Mouse (Mus musculus): Measurements from ENCODE around the gene Sgo1. TPM values are rescaled to one million over a fixed set of nuclear protein-coding genes. Genes with fewer than 3 reads are reported as not detected.

The Sgo1 gene
- polyA plus RNA-seq, 1 experiment from 2014 or later, result 37.7 TPM

GRCm38 (mm10) chr17:53628131-53628530 is 61.0 kb downstream of the Sgo1 start:
- Histone ChIP-seq H3K9ac (no peak overlapping the region), H3K4me2 (no peak overlapping the region), H3K4me3 (replicated peaks) (no peak overlapping the region), H3K36me3 (peaks cover 11% of the 10 kb centered on the region), H3K9me3 (replicated peaks) (no peaks in the 10 kb centered on the region), H3K27ac (no peak overlapping the region), H3K4me1 (no peaks in the 10 kb centered on the region), H3K27me3 (no peaks in the 10 kb centered on the region)
- WGBS, result 50% methylated on average over 5 of the region's 5 CpGs
- no peak for ATAC-seq (replicated peaks; ENCODE audit: low FRiP score)

DNA sequence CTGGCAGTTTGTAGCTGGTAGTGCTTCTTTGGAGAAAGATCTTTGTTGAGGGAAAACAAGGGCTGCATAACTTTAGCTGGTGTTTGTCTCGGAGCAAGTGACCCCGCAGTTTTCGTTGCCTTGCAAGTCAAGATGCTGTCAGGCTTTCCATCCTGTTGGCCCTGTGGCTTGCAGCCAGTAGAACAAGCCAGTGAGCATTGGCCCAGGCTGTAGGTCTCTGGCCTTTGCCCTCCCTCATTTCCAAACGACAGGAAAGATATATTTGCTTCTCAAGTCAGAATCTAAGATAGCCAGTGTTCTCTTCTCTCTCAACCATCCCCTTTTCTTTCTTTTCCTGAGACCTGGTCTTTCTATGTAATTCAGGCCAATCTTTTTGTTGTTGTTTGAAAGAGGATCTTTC is 61.6 kb downstream of the Sgo1 start:
- 56% methylated on average over 4 of the region's 4 CpGs for WGBS
- Histone ChIP-seq H3K4me1 (no peaks in the 10 kb centered on the region), H3K27ac (no peak overlapping the region), H3K4me2 (no peak overlapping the region), H3K27me3 (no peaks in the 10 kb centered on the region), H3K36me3 (peaks cover 6% of the 10 kb centered on the region), H3K9ac (no peak overlapping the region), H3K4me3 (replicated peaks) (no peak overlapping the region), H3K9me3 (replicated peaks) (no peaks in the 10 kb centered on the region)
- no peak for ATAC-seq (replicated peaks; ENCODE audit: low FRiP score)

- H3K9ac ChIP-seq, result no peak overlapping the region
- no peaks in the 10 kb centered on the region for H3K9me3 ChIP-seq (replicated peaks)
- no peak for ATAC-seq (replicated peaks; ENCODE audit: low FRiP score)
- H3K4me1 ChIP-seq, result no peaks in the 10 kb centered on the region
- H3K27me3 ChIP-seq, result no peaks in the 10 kb centered on the region
- H3K4me2 ChIP-seq, result no peak overlapping the region
- H3K4me3 ChIP-seq (replicated peaks), result no peak overlapping the region
- 93% methylated on average over 3 of the region's 3 CpGs for WGBS
- no peak overlapping the region for H3K27ac ChIP-seq
- 0 out of 2 replicates have a peak, but pooled peaks cover 5% of the 10 kb centered on the region for H3K36me3 ChIP-seq
Measured at GRCm38 (mm10) chr17:53626160-53626559, 63.0 kb downstream of the Sgo1 start.

Other genes starting within 250 kb of the Sgo1 start
- gene Efhb, start 226.0 kb downstream of the Sgo1 start, polyA plus RNA-seq (2015; fragmentation: Nextera tagmentation; extraction: Ambion mirVana), result 0.15 and 0.18 TPM in 2 replicates
- 76.5 and 78.9 TPM in 2 replicates for gene Rab5a, start 210.1 kb downstream of the Sgo1 start, polyA plus RNA-seq (2015; fragmentation: Nextera tagmentation; extraction: Ambion mirVana)
- gene Pp2d1, start 149.9 kb downstream of the Sgo1 start, polyA plus RNA-seq (2015; fragmentation: Nextera tagmentation; extraction: Ambion mirVana), result 0.17 and 0.21 TPM in 2 replicates
- 3.8 and 4.4 TPM in 2 replicates for gene Kat2b, start 122.5 kb downstream of the Sgo1 start, polyA plus RNA-seq (2015; fragmentation: Nextera tagmentation; extraction: Ambion mirVana)
- gene Sult1c2, start 157.0 kb upstream of the Sgo1 start, polyA plus RNA-seq (2015; fragmentation: Nextera tagmentation; extraction: Ambion mirVana), result 1.4 TPM in 2 replicates